Mouse (Mus musculus) 3T3-L1 (cell line): Measurements from ENCODE around the gene Jup.
A peak's percentile ranks its signal among the peaks of the same experiment; 100 is the strongest.
"Not testable (repeated sequence)": the region's sequence is repeated elsewhere in the genome, so short reads cannot be mapped to it uniquely, and the experiment has no call there.

ENCODE experiments used
- DNase-seq: peaks from one replicate; pipeline ENCODE4 v3.0.0-alpha.2; 2015; ENCODE audit warnings: low read depth, low spot score

Jup gene

GRCm38 (mm10) chr11:100357408-100357807, 40.2 kb downstream of the Jup start:
- no peak for DNase-seq

GRCm38 (mm10) chr11:100356819-100357211, 40.7 kb downstream of the Jup start:
- no peak for DNase-seq

GRCm38 (mm10) chr11:100355972-100356818, 41.4 kb downstream of the Jup start, which contains the start of gene Hap1:
Hap1 (minus strand) TSS chr11:100356128.
- no peak for DNase-seq

GRCm38 (mm10) chr11:100355151-100355951, 42.2 kb downstream of the Jup start:
- no peak for DNase-seq

GRCm38 (mm10) chr11:100352076-100352857, 45.3 kb downstream of the Jup start:
- peak; percentile 51 for DNase-seq

GRCm38 (mm10) chr11:100344269-100344668, 53.3 kb downstream of the Jup start:
- no peak for DNase-seq

GRCm38 (mm10) chr11:100335731-100336130, 61.8 kb downstream of the Jup start:
- DNase-seq = peak; percentile 68

GRCm38 (mm10) chr11:100333944-100334457, 63.6 kb downstream of the Jup start, which contains the start of gene Gast:
Gast (plus strand) TSS chr11:100334407.
- no peak for DNase-seq

GRCm38 (mm10) chr11:100332766-100333515, 64.6 kb downstream of the Jup start:
- DNase-seq = no peak

GRCm38 (mm10) chr11:100330816-100331375, 66.7 kb downstream of the Jup start:
- not testable (repeated sequence) for DNase-seq

- no peak for DNase-seq
Observed at GRCm38 (mm10) chr11:100330235-100330634, 67.3 kb downstream of the Jup start.

GRCm38 (mm10) chr11:100327761-100328160, 69.8 kb downstream of the Jup start:
- DNase-seq = peak; percentile 36

GRCm38 (mm10) chr11:100327316-100327715, 70.2 kb downstream of the Jup start:
- no peak for DNase-seq

GRCm38 (mm10) chr11:100325062-100325629, 72.4 kb downstream of the Jup start:
- DNase-seq = no peak

GRCm38 (mm10) chr11:100323578-100323977, 74.0 kb downstream of the Jup start:
- peak; percentile 90 for DNase-seq

GRCm38 (mm10) chr11:100322591-100323258, 74.8 kb downstream of the Jup start:
- DNase-seq = peak; percentile 52

GRCm38 (mm10) chr11:100321479-100322305, 75.9 kb downstream of the Jup start:
- peak; percentile 45 for DNase-seq

- DNase-seq = peak; percentile 25
Observed at GRCm38 (mm10) chr11:100320701-100321410, 76.7 kb downstream of the Jup start.
